Mouse (Mus musculus): ENCODE data around the gene Scrg1.

DNA sequence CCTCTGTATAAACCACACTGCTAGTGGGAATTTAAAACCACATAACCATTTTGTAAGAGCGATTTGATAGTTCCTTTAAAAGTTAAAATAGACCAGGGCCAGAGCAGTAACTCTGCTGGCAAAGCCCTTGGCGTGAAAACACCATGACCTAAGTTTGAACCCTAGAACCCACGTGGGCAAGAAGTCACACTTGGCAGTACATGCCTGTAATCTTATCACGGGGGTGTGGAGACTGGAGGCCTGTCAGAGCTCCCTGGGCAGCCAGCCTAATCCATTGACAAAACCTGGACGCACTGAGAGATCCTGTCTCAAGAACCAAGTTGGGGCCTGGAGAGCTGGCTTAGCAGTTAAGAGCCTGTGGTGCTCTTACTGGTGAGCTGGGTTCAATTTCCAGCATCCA lies 12.9 kb downstream of the Scrg1 start:
- TF ChIP-seq CTCF (IDR thresholded peaks at IDR 0.05) (no peak), EP300 (IDR thresholded peaks at IDR 0.05; ENCODE audit: insufficient read depth, low read depth, low read length) (peak; percentile 92)
